Mouse (Mus musculus): ENCODE measurements around the gene Dync1i1. TPM values are rescaled to one million over a fixed set of nuclear protein-coding genes. Genes with fewer than 3 reads are reported as not detected.

Dync1i1 gene
- polyA plus RNA-seq, 1 experiment from 2014 or later, result 49.9 TPM

GRCm38 (mm10) chr6:5828409-5828974, 103.1 kb downstream of the Dync1i1 start:
- Histone ChIP-seq H3K9ac (ENCODE audit: low read depth, low read length) (no peak overlapping the region), H3K27ac (ENCODE audit: low read depth, low read length) (no peak overlapping the region), H3K4me1 (ENCODE audit: control insufficient read depth, insufficient read depth, low read depth, low read length) (no peaks in the 10 kb centered on the region), H3K36me3 (ENCODE audit: control insufficient read depth, insufficient read depth, low read length) (no peaks in the 10 kb centered on the region), H3K27me3 (replicated peaks; ENCODE audit: control insufficient read depth, insufficient read depth, low read length) (no peaks in the 10 kb centered on the region), H3K9me3 (ENCODE audit: control insufficient read depth, low read length) (no peaks in the 10 kb centered on the region), H3K4me3 (ENCODE audit: low read length) (no peak overlapping the region), H3K4me2 (ENCODE audit: low read length) (no peak overlapping the region)
- WGBS, result 76% methylated on average over 14 of the region's 14 CpGs
- ATAC-seq, result no peak

- Histone ChIP-seq H3K4me3 (ENCODE audit: low read length) (no peak overlapping the region), H3K27ac (ENCODE audit: low read depth, low read length) (no peak overlapping the region), H3K9ac (ENCODE audit: low read depth, low read length) (no peak overlapping the region), H3K9me3 (ENCODE audit: control insufficient read depth, low read length) (no peaks in the 10 kb centered on the region), H3K27me3 (replicated peaks; ENCODE audit: control insufficient read depth, insufficient read depth, low read length) (no peaks in the 10 kb centered on the region), H3K4me2 (ENCODE audit: low read length) (no peak overlapping the region), H3K4me1 (ENCODE audit: control insufficient read depth, insufficient read depth, low read depth, low read length) (no peaks in the 10 kb centered on the region), H3K36me3 (ENCODE audit: control insufficient read depth, insufficient read depth, low read length) (no peaks in the 10 kb centered on the region)
- 51% methylated on average over 9 of the region's 9 CpGs for WGBS
- ATAC-seq, result no peak
These were observed 103.7 kb downstream of the Dync1i1 start for GRCm38 (mm10) chr6:5829148-5829547.

- no peak overlapping the region for H3K4me2 ChIP-seq (ENCODE audit: low read length)
- H3K4me1 ChIP-seq (ENCODE audit: control insufficient read depth, insufficient read depth, low read depth, low read length), result no peaks in the 10 kb centered on the region
- no peak overlapping the region for H3K9ac ChIP-seq (ENCODE audit: low read depth, low read length)
- WGBS, result 84% methylated on average over 2 of the region's 2 CpGs
- ATAC-seq, result no peak
- no peaks in the 10 kb centered on the region for H3K36me3 ChIP-seq (ENCODE audit: control insufficient read depth, insufficient read depth, low read length)
- no peaks in the 10 kb centered on the region for H3K27me3 ChIP-seq (replicated peaks; ENCODE audit: control insufficient read depth, insufficient read depth, low read length)
- no peak overlapping the region for H3K27ac ChIP-seq (ENCODE audit: low read depth, low read length)
- no peaks in the 10 kb centered on the region for H3K9me3 ChIP-seq (ENCODE audit: control insufficient read depth, low read length)
- H3K4me3 ChIP-seq (ENCODE audit: low read length), result no peak overlapping the region
These were observed 105.3 kb downstream of the Dync1i1 start for GRCm38 (mm10) chr6:5830717-5831116.

GRCm38 (mm10) chr6:5831233-5831632, 105.8 kb downstream of the Dync1i1 start:
- 79% methylated on average over 3 of the region's 3 CpGs for WGBS
- Histone ChIP-seq H3K27me3 (replicated peaks; ENCODE audit: control insufficient read depth, insufficient read depth, low read length) (no peaks in the 10 kb centered on the region), H3K4me2 (ENCODE audit: low read length) (no peak overlapping the region), H3K27ac (ENCODE audit: low read depth, low read length) (no peak overlapping the region), H3K4me3 (ENCODE audit: low read length) (no peak overlapping the region), H3K9me3 (ENCODE audit: control insufficient read depth, low read length) (no peaks in the 10 kb centered on the region), H3K9ac (ENCODE audit: low read depth, low read length) (no peak overlapping the region), H3K4me1 (ENCODE audit: control insufficient read depth, insufficient read depth, low read depth, low read length) (no peaks in the 10 kb centered on the region), H3K36me3 (ENCODE audit: control insufficient read depth, insufficient read depth, low read length) (no peaks in the 10 kb centered on the region)
- no peak for ATAC-seq

GRCm38 (mm10) chr6:5832838-5833237, 107.4 kb downstream of the Dync1i1 start:
- peak; percentile 75 for ATAC-seq
- Histone ChIP-seq H3K4me2 (ENCODE audit: low read length) (no peak overlapping the region), H3K27ac (ENCODE audit: low read depth, low read length) (no peak overlapping the region), H3K4me1 (ENCODE audit: control insufficient read depth, insufficient read depth, low read depth, low read length) (no peaks in the 10 kb centered on the region), H3K9ac (ENCODE audit: low read depth, low read length) (no peak overlapping the region), H3K4me3 (ENCODE audit: low read length) (no peak overlapping the region), H3K27me3 (replicated peaks; ENCODE audit: control insufficient read depth, insufficient read depth, low read length) (no peaks in the 10 kb centered on the region), H3K9me3 (ENCODE audit: control insufficient read depth, low read length) (no peaks in the 10 kb centered on the region), H3K36me3 (ENCODE audit: control insufficient read depth, insufficient read depth, low read length) (no peaks in the 10 kb centered on the region)
- 89% methylated on average over 2 of the region's 2 CpGs for WGBS

GRCm38 (mm10) chr6:5842466-5842865, 117.0 kb downstream of the Dync1i1 start:
- H3K27me3 ChIP-seq (replicated peaks; ENCODE audit: control insufficient read depth, insufficient read depth, low read length), result no peaks in the 10 kb centered on the region
- H3K4me1 ChIP-seq (ENCODE audit: control insufficient read depth, insufficient read depth, low read depth, low read length), result no peaks in the 10 kb centered on the region
- H3K9me3 ChIP-seq (ENCODE audit: control insufficient read depth, low read length), result no peaks in the 10 kb centered on the region
- no peak for ATAC-seq
- 91% methylated on average over 5 of the region's 5 CpGs for WGBS
- H3K4me3 ChIP-seq (ENCODE audit: low read length), result no peak overlapping the region
- no peak overlapping the region for H3K9ac ChIP-seq (ENCODE audit: low read depth, low read length)
- no peak overlapping the region for H3K4me2 ChIP-seq (ENCODE audit: low read length)
- no peak overlapping the region for H3K27ac ChIP-seq (ENCODE audit: low read depth, low read length)
- no peaks in the 10 kb centered on the region for H3K36me3 ChIP-seq (ENCODE audit: control insufficient read depth, insufficient read depth, low read length)

GRCm38 (mm10) chr6:5846154-5846553, 120.7 kb downstream of the Dync1i1 start:
- no peak for ATAC-seq

GRCm38 (mm10) chr6:5854048-5854836, 128.8 kb downstream of the Dync1i1 start:
- Histone ChIP-seq H3K36me3 (ENCODE audit: control insufficient read depth, insufficient read depth, low read length) (no peaks in the 10 kb centered on the region), H3K27ac (ENCODE audit: low read depth, low read length) (no peak overlapping the region), H3K4me3 (ENCODE audit: low read length) (no peak overlapping the region), H3K4me2 (ENCODE audit: low read length) (no peak overlapping the region), H3K9me3 (ENCODE audit: control insufficient read depth, low read length) (no peaks in the 10 kb centered on the region), H3K4me1 (ENCODE audit: control insufficient read depth, insufficient read depth, low read depth, low read length) (peaks cover 5% of the 10 kb centered on the region), H3K27me3 (replicated peaks; ENCODE audit: control insufficient read depth, insufficient read depth, low read length) (no peaks in the 10 kb centered on the region), H3K9ac (ENCODE audit: low read depth, low read length) (no peak overlapping the region)
- 90% methylated on average over 12 of the region's 12 CpGs for WGBS
- no peak for ATAC-seq

More at GRCm38 (mm10) chr6:5846154-5846553, 120.7 kb downstream of the Dync1i1 start:
- Histone ChIP-seq H3K4me2 (ENCODE audit: low read length) (no peak overlapping the region), H3K4me3 (ENCODE audit: low read length) (no peak overlapping the region), H3K27me3 (replicated peaks; ENCODE audit: control insufficient read depth, insufficient read depth, low read length) (no peaks in the 10 kb centered on the region), H3K27ac (ENCODE audit: low read depth, low read length) (no peak overlapping the region), H3K4me1 (ENCODE audit: control insufficient read depth, insufficient read depth, low read depth, low read length) (no peaks in the 10 kb centered on the region), H3K9me3 (ENCODE audit: control insufficient read depth, low read length) (no peaks in the 10 kb centered on the region), H3K9ac (ENCODE audit: low read depth, low read length) (no peak overlapping the region), H3K36me3 (ENCODE audit: control insufficient read depth, insufficient read depth, low read length) (no peaks in the 10 kb centered on the region)
- 96% methylated on average over 5 of the region's 5 CpGs for WGBS

GRCm38 (mm10) chr6:5855526-5855925, 130.1 kb downstream of the Dync1i1 start:
- no peak for ATAC-seq
- Histone ChIP-seq H3K4me2 (ENCODE audit: low read length) (no peak overlapping the region), H3K36me3 (ENCODE audit: control insufficient read depth, insufficient read depth, low read length) (no peaks in the 10 kb centered on the region)

More at GRCm38 (mm10) chr6:5855526-5855925, 130.1 kb downstream of the Dync1i1 start:
- no peak overlapping the region for H3K4me3 ChIP-seq (ENCODE audit: low read length)
- WGBS, result 66% methylated on average over 6 of the region's 6 CpGs
- H3K9me3 ChIP-seq (ENCODE audit: control insufficient read depth, low read length), result no peaks in the 10 kb centered on the region
- H3K27ac ChIP-seq (ENCODE audit: low read depth, low read length), result no peak overlapping the region
- no peak overlapping the region for H3K9ac ChIP-seq (ENCODE audit: low read depth, low read length)
- peaks cover 10% of the 10 kb centered on the region for H3K4me1 ChIP-seq (ENCODE audit: control insufficient read depth, insufficient read depth, low read depth, low read length)
- H3K27me3 ChIP-seq (replicated peaks; ENCODE audit: control insufficient read depth, insufficient read depth, low read length), result no peaks in the 10 kb centered on the region

Measured in hindbrain, embryonic 16.5 days (tissue).